Mouse (Mus musculus) hindbrain, embryonic 15.5 days (tissue): ENCODE measurements at regions not wholly inside any gene's neighbourhood (a gene's known extent, or its start where the extent isn't known, plus 50 kb on each side); places are given as distances from the start of the nearest gene placed in this dataset.

ENCODE experiments used
- ATAC-seq: fragments of 200-750 bp; cut with Nextera tagmentation; 2 replicates; pipeline ENCODE4 v1.8.0; 2017; ENCODE audit warnings: low read depth, moderate number of reproducible peaks, moderate TSS enrichment; ENCODE audit not compliant: low FRiP score
- H3K27ac ChIP-seq: fragments of 300-500 bp; sonication (generic); replicated peaks from 2 replicates; pipeline ENCODE4 v1.5.1; 2015; ENCODE audit warnings: mild to moderate bottlenecking, inconsistent platforms
- H3K27me3 ChIP-seq: fragments of 300-500 bp; sonication (generic); 2 replicates; pipeline ENCODE4 v1.6.1; 2015; ENCODE audit warnings: control low read depth, inconsistent platforms
- H3K36me3 ChIP-seq: fragments of 300-500 bp; sonication (generic); 2 replicates; pipeline ENCODE4 v1.6.1; 2015; ENCODE audit warnings: control low read depth, inconsistent platforms
- H3K4me1 ChIP-seq: fragments of 300-500 bp; sonication (generic); replicated peaks from 2 replicates; pipeline ENCODE4 v1.6.1; 2015; ENCODE audit warnings: control low read depth, inconsistent platforms
- H3K4me2 ChIP-seq: fragments of 300-500 bp; sonication (generic); 2 replicates; pipeline ENCODE4 v1.6.1; 2015; ENCODE audit warnings: moderate library complexity, mild to moderate bottlenecking, inconsistent platforms
- H3K4me3 ChIP-seq: fragments of 300-500 bp; sonication (generic); 2 replicates; pipeline ENCODE4 v1.5.1; 2015; ENCODE audit warnings: mild to moderate bottlenecking, inconsistent platforms
- H3K9ac ChIP-seq: fragments of 300-500 bp; sonication (generic); 2 replicates; pipeline ENCODE4 v1.6.1; 2015; ENCODE audit warnings: inconsistent platforms
- H3K9me3 ChIP-seq: fragments of 300-500 bp; sonication (generic); 2 replicates; pipeline ENCODE4 v1.6.1; 2016; ENCODE audit warnings: control low read depth, inconsistent platforms
- WGBS: fragments of 180-500 bp; shearing (Covaris S2); methylation state at CpG from one replicate; pipeline ENCODE4 v1.1.7; 2015; 5-methylcytosine and 5-hydroxymethylcytosine counted together

DNA sequence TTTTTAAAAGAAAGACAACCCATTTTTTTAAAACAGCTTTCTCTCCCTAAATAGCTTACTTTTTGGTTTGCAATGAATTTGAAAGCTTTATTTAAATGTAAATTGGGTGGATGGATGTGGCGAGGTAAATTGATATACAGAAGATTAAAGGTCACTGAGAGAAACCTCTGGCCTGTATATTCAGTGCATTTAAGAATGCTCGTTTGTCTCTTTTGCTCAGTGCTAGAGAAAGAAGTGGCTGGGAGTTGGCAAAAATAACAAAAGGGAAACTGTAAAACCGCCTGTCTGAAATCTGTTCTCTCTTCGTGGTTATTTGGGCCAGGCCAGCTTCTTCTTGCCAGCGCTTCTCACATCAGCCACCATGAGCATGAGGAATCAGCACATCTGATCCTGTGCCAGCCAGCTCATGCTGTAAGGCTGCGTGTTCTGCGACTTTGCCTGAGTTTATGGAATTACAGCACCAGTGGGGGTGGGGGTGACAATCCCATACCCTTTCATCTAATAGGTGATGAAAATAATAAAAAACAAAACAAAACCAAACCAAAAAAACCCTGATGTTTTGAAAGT, 62.7 kb upstream of the Cul1 start:
- Histone ChIP-seq H3K9me3 (no peaks in the 10 kb centered on the region), H3K36me3 (no peaks in the 10 kb centered on the region), H3K27ac (peak overlapping the region; percentile 45; the same call in 1 of the 2 replicates), H3K4me1 (peaks cover 6% of the 10 kb centered on the region; the same call in 1 of the 2 replicates), H3K27me3 (no peaks in the 10 kb centered on the region), H3K4me3 (no peak overlapping the region), H3K9ac (no peak overlapping the region), H3K4me2 (0 out of 2 replicates have a peak overlapping the region, but pooled peaks have one; percentile 11)
- WGBS = 24% methylated on average over 7 of the region's 7 CpGs
- peak; percentile 66 for ATAC-seq

DNA sequence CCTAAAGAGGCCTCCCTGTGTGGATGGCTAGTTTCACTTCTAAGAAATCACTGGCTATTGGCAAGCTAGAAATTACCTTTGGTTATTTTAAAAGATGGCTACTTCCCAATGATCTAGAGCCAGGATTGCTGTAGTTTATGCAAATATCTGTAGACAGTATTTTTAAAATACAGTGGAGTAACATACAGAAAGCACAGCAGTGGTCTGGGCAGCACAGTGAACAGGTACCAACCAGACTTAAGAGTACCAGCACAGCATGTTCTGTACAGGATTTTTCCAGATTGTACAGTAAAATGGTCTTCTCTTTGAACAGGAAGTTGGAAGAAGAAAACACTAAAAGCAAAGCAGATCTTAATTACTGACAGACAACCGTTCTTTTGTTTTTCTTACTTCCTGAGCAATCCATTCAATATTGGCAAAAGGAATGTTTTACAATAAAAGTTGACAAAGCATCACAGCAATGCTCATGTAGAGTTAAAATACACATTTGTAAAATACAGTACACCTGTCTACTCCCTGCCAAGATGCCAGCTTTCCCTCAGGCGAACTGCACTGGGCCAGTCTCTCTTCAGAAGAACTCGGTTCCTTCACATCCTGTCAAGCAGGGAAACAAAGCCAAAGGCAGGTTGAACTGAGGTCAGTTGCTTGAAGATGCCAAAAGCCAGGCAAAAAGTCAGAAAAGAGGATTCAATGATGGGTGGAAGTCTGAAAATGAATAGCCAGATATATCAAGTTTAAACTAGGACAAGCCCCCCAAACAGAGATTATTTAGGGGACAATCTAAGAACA, 62.0 kb upstream of the Cul1 start:
- no peaks in the 10 kb centered on the region for H3K36me3 ChIP-seq
- WGBS = 68% methylated on average over 3 of the region's 3 CpGs
- no peaks in the 10 kb centered on the region for H3K27me3 ChIP-seq
- no peak overlapping the region for H3K4me2 ChIP-seq
- H3K4me3 ChIP-seq = no peak overlapping the region
- H3K9me3 ChIP-seq = no peaks in the 10 kb centered on the region
- peaks cover 6% of the 10 kb centered on the region; the same call in 1 of the 2 replicates for H3K4me1 ChIP-seq
- ATAC-seq = no peak; the same call in 1 of the 2 replicates
- H3K9ac ChIP-seq = no peak overlapping the region
- 0 out of 2 replicates have a peak overlapping the region, but pooled peaks have one; percentile 45 for H3K27ac ChIP-seq

DNA sequence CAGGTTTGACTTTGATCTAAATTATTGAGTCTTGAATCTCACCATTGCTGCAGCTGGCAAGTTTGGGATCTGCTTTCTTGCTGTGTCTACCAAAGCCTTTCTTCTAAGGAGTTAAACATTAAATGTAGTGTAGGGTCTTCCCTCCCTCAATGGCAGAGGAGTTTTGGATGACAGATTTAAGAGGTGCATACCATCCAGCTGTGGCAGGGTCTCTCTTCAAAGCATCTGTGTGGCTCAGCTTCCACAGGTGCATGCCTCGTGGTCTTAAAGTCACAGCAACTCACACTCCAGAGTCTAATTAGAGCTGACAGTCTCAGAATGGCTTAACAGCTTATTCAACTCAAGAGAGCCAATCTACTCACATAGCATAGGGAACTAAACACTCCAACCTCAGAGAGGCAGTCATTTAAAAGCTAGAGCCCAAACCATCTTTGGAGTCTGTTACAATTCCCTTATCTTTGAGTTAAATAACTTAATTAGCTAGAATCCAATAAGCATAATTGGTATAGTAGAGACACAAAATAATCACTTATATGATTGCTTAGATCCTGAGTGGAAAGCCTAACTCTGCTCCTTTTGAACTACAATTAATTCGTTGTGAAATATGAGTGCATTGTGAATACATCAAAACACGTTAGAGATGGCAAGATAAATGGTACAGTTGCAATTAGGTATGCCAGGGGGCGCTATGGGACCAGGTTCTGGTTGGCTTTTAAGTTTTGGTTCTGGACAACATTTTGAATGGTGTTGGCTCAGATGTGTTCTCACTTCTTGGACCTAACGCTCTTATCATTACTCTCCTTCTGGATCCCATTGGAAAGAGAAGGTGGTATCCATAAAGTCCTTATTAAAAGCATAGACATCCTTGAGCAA, 57.5 kb upstream of the Cul1 start:
- no peaks in the 10 kb centered on the region for H3K9me3 ChIP-seq
- H3K4me3 ChIP-seq = no peak overlapping the region
- H3K27me3 ChIP-seq = no peaks in the 10 kb centered on the region
- no peak for ATAC-seq
- H3K27ac ChIP-seq = no peak overlapping the region
- 0 out of 2 replicates have a peak, but pooled peaks cover 3% of the 10 kb centered on the region for H3K4me1 ChIP-seq
- 48% methylated on average over 5 of the region's 5 CpGs for WGBS
- H3K4me2 ChIP-seq = no peak overlapping the region
- H3K36me3 ChIP-seq = no peaks in the 10 kb centered on the region
- H3K9ac ChIP-seq = no peak overlapping the region
